8 mouse cellular contexts compared by ENCODE assay signal in genomic region chr2:155592854-155593283, GRCm38 (mm10). TPM values are rescaled to one million over a fixed set of nuclear protein-coding genes. Genes with fewer than 3 reads are reported as not detected.
DNase-seq lines count a peak whose midpoint lies in the region; ATAC-seq lines count a peak whose summit lies in the region.

No protein-coding gene starts in this region.

- peak overlapping the region; percentile 68 for H3K9ac ChIP-seq in forebrain, embryonic 13.5 days
- H3K9ac ChIP-seq in liver, embryonic 13.5 days: peak overlapping the region; percentile 88

- peak overlapping the region; percentile 93 for H3K27ac ChIP-seq in heart, embryonic 10.5 days
- no peak overlapping the region for H3K27ac ChIP-seq in forebrain, embryonic 13.5 days
- H3K27ac ChIP-seq in liver, embryonic 13.5 days: peak overlapping the region; percentile 87

- peak overlapping the region; percentile 74 for H3K4me3 ChIP-seq in heart, embryonic 10.5 days
- peak overlapping the region; percentile 50 for H3K4me3 ChIP-seq in forebrain, embryonic 13.5 days
- peak overlapping the region; percentile 81 for H3K4me3 ChIP-seq in liver, embryonic 13.5 days (replicated peaks)

- no peaks in the 10 kb centered on the region for H3K36me3 ChIP-seq in heart, embryonic 10.5 days
- H3K36me3 ChIP-seq in forebrain, embryonic 13.5 days (ENCODE audit: poor library complexity, severe bottlenecking): no peaks in the 10 kb centered on the region
- H3K36me3 ChIP-seq in liver, embryonic 13.5 days: peaks cover 10% of the 10 kb centered on the region

- H3K4me2 ChIP-seq in forebrain, embryonic 13.5 days: peak overlapping the region; percentile 78
- H3K4me2 ChIP-seq in liver, embryonic 13.5 days: peak overlapping the region; percentile 89

- no peaks in the 10 kb centered on the region for H3K9me3 ChIP-seq in heart, embryonic 10.5 days
- H3K9me3 ChIP-seq in forebrain, embryonic 13.5 days (replicated peaks): no peaks in the 10 kb centered on the region
- no peaks in the 10 kb centered on the region for H3K9me3 ChIP-seq in liver, embryonic 13.5 days (replicated peaks)

- peaks cover 14% of the 10 kb centered on the region for H3K4me1 ChIP-seq in heart, embryonic 10.5 days
- peaks cover 17% of the 10 kb centered on the region for H3K4me1 ChIP-seq in forebrain, embryonic 13.5 days
- H3K4me1 ChIP-seq in liver, embryonic 13.5 days (replicated peaks): peaks cover 88% of the 10 kb centered on the region

- H3K27me3 ChIP-seq in heart, embryonic 10.5 days (ENCODE audit: insufficient read depth, poor library complexity, severe bottlenecking): no peaks in the 10 kb centered on the region
- peaks cover 2% of the 10 kb centered on the region; the same call in 1 of the 2 replicates for H3K27me3 ChIP-seq in forebrain, embryonic 13.5 days
- H3K27me3 ChIP-seq in liver, embryonic 13.5 days: no peaks in the 10 kb centered on the region

- intact Hi-C loops in heart, postnatal 25 days (cut with DNase I): no loop called here

- WGBS in heart, embryonic 10.5 days: 2% methylated on average over 9 of the region's 9 CpGs
- 0% methylated on average over 9 of the region's 9 CpGs for WGBS in forebrain, embryonic 13.5 days
- 1% methylated on average over 9 of the region's 9 CpGs for WGBS in liver, embryonic 13.5 days (ENCODE audit: insufficient replicate concordance)

- peak; percentile 66 for ATAC-seq in CD4-positive, CD25-positive, alpha-beta regulatory T cell, adult 4 months
- no peak for ATAC-seq in forebrain, embryonic 13.5 days
- no peak; the same call in 1 of the 2 replicates for ATAC-seq in liver, embryonic 13.5 days (ENCODE audit: low read depth)

- DNase-seq in heart, embryonic 10.5 days (ENCODE audit: low spot score): no peak
- DNase-seq in heart, postnatal 25 days (ENCODE audit: low spot score): no peak
- DNase-seq in liver, embryonic 13.5 days: no peak
- no peak for DNase-seq in embryo, embryonic 10 days (ENCODE audit: low spot score)
- no peak for DNase-seq in B cell, adult 2 months
- no peak for DNase-seq in MN1 (ENCODE audit: low spot score)

RNA-seq across cellular contexts. Expression of gene Gss, which starts 0.3 kb away (rescaled TPM):
- polyA plus RNA-seq in heart, embryonic 10.5 days (2016; fragmentation: Nextera tagmentation; extraction: Ambion mirVana): 24.2 and 29.1 TPM in 2 replicates
- total RNA-seq in heart, postnatal 25 days (2021): 10 to 100 TPM; 13.4 to 13.9 TPM
- polyA plus RNA-seq in CD4-positive, CD25-positive, alpha-beta regulatory T cell, adult 4 months (2017; shearing (Covaris generic)): 10 to 100 TPM; 10.7 to 16.9 TPM
- polyA plus RNA-seq in forebrain, embryonic 13.5 days (2015; fragmentation: Nextera tagmentation; extraction: Ambion mirVana): 16.7 and 18.7 TPM in 2 replicates
- 67.3 and 68.2 TPM in 2 replicates for polyA plus RNA-seq in liver, embryonic 13.5 days (2015; fragmentation: Nextera tagmentation; extraction: Ambion mirVana)

RNA-seq across cellular contexts. Expression of gene Myh7b, which starts 18.1 kb away (rescaled TPM):
- 12.4 and 15.7 TPM in 2 replicates for polyA plus RNA-seq in heart, embryonic 10.5 days (2016; fragmentation: Nextera tagmentation; extraction: Ambion mirVana)
- 10 to 100 TPM; 35.4 to 36.0 TPM for total RNA-seq in heart, postnatal 25 days (2021)
- not detected for polyA plus RNA-seq in CD4-positive, CD25-positive, alpha-beta regulatory T cell, adult 4 months (2017; shearing (Covaris generic))
- 0.28 and 0.61 TPM in 2 replicates for polyA plus RNA-seq in forebrain, embryonic 13.5 days (2015; fragmentation: Nextera tagmentation; extraction: Ambion mirVana)
- polyA plus RNA-seq in liver, embryonic 13.5 days (2015; fragmentation: Nextera tagmentation; extraction: Ambion mirVana): 2.2 TPM in 2 replicates
